Mouse (Mus musculus) thymus, postnatal 4 days (tissue): ENCODE measurements at regions not wholly inside any gene's neighbourhood (a gene's known extent, or its start where the extent isn't known, plus 50 kb on each side); places are given as distances from the start of the nearest gene placed in this dataset.

Source experiments
- DNase-seq: peaks from one replicate; pipeline ENCODE4 v3.0.0; 2021

- no peak for DNase-seq
These were observed 135.0 kb downstream of the Lmo4 start for GRCm38 (mm10) chr3:144069979-144070540.

DNA sequence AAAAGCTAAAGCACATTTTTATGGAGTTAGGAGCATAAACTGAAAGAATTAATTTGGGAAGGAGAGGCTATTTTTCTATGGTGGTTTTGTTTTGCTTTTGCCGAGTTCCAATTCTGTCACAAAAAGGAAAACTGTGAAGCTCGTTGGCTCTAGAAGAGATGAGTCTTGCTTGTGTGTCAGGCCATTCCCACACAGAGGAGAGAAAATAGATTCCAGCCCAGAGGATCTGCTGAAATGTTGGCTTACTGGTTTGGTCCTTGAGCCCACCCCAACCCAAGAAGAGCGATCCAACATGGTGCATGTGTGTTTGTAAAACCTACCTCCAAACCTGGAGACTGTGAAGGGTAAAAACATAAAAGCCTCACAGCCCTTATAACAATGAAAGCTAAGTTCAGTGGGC lies 138.0 kb downstream of the Lmo4 start:
- DNase-seq, result no peak

- DNase-seq, result no peak
These were observed 146.9 kb downstream of the Lmo4 start for GRCm38 (mm10) chr3:144058106-144058505.

DNA sequence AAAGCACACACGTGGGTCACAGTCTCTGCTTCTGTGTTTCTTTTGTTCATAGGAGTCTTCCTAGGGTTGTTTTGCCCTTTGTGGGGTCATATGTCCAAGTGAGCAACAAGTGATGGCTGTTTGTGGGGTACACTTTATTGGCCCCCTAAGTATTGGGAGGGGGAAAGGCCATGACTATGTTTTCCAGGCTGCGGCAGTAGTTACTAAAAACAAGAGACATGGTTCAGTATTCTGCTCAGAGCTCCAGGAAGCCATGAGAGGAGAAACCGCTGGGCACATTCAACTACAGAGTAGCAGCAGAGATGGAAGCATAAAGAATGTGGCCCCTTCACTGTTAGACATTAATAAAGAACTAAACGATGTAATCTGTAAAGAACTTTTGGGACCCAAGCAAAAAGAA lies 154.7 kb downstream of the Lmo4 start:
- DNase-seq, result no peak

DNA sequence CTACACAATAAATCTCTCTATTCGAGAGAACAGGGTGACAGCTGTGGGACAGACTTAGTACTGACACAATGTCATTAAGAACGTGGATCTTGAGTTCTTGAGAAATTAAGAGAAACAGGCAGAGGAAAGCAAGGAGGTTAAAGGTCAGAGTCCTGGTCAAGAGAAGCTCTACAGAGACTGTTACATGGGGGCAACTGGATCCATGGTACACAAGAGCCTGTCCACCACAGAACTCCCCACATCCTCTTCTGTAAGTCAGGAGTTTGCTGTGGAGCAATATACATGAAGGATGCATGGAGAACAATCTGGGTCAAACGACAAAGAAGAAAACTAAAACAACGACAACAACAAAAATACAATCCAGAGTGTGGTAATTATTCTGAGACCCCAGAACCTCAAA lies 155.8 kb downstream of the Lmo4 start:
- no peak for DNase-seq

- DNase-seq, result no peak
These were observed 160.7 kb downstream of the Lmo4 start for GRCm38 (mm10) chr3:144044366-144044765.

DNA sequence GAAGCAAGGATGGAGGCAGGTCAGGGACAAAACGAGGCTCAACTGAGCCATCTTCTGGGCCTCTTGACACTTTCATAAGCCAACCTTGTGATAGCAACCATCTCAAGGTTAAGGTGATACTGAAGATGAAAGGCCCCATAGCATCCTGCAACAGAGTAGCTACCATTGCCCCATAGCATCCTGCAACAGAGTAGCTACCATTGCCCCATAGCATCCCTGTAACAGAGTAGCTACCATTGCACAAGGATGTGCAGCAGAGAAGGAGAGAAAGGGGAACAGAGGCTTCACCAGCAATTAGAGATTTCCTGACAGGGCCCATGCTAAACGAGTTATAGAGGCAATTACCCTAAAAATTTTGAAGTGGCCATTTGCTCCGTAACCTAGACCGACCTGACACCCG lies 163.2 kb downstream of the Lmo4 start:
- no peak for DNase-seq

GRCm38 (mm10) chr3:144039498-144039897 lies 165.5 kb downstream of the Lmo4 start:
- DNase-seq, result no peak

DNA sequence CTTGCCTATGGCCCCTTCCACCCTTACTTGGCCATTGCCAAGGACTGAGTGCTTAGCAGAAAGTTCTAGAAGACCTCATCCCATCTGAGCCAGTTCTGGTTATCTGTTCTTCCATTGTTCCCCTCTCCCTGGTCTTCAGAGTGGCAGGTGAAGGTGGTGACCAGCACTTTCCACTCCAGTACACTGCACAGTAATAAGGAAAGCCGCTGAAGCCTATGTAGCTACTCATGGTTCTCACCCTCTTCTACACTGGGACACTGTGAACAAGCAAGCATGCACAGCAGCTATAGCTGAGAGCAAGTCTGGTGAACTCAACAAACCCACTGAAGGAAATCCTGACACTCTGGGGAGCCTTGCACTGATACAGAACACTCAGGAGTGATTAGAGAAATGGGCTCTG lies 175.4 kb downstream of the Lmo4 start:
- DNase-seq, result no peak

DNA sequence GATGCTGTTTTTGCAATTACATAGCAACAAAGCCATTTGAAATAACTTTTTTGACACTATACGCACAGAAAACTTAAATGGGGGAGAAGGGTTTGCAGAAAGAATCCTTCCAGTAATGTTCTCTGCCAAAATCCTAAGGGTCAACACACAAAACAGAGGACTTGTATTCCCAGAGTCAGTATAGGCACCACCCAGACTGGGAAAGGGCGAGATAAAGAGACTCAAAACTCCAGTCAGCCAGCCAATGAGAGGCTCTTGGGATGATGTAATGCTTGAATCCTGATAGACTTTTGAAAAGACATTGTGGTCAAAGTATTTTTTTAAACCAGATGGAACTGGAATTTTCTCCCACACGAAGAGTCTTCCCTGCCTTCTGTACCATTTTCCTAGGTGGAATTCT lies 175.9 kb downstream of the Lmo4 start:
- no peak for DNase-seq

- no peak for DNase-seq
These were observed 177.7 kb downstream of the Lmo4 start for GRCm38 (mm10) chr3:144027134-144027980.

GRCm38 (mm10) chr3:144025451-144026125 lies 179.4 kb downstream of the Lmo4 start:
- DNase-seq, result no peak

DNA sequence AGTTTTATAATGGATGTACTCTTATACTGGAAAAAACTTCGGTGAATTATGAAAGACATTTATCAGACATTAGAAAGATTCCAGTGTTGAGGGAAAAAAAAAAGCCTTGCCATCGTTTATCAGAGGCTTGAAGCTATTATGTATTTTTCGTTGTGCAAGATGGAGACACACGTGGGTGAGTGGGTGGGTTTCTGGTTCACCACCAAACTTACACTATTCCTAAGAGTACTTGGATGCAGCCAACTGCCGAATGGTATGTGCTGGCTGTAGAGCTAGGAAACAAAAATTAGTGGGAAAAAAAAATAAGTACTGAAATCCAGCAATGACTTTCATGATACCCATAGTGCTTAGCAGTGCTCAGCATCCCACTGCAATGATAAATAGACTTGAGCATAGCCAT lies 180.8 kb downstream of the Lmo4 start:
- DNase-seq, result no peak

GRCm38 (mm10) chr3:144023058-144023457 lies 182.0 kb downstream of the Lmo4 start:
- DNase-seq, result no peak

DNA sequence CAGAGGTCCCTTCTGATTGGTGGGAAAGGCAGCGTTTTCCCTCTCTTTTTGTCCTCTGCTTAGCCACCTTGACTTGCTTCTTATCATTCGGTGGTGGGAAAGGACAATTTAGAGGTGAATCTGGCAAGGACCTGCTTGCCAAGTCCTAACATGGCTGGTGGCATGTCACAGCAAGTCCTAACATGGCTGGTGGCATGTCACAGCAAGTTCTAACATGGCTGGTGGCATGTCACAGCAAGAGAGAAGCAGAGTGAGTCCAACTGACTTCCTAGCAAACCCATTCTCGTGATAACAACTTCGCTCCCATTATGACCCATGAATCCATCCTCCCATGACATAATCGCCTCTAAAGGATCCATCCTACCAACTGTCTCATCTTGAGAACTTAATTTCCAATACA lies 183.1 kb downstream of the Lmo4 start:
- no peak for DNase-seq

DNA sequence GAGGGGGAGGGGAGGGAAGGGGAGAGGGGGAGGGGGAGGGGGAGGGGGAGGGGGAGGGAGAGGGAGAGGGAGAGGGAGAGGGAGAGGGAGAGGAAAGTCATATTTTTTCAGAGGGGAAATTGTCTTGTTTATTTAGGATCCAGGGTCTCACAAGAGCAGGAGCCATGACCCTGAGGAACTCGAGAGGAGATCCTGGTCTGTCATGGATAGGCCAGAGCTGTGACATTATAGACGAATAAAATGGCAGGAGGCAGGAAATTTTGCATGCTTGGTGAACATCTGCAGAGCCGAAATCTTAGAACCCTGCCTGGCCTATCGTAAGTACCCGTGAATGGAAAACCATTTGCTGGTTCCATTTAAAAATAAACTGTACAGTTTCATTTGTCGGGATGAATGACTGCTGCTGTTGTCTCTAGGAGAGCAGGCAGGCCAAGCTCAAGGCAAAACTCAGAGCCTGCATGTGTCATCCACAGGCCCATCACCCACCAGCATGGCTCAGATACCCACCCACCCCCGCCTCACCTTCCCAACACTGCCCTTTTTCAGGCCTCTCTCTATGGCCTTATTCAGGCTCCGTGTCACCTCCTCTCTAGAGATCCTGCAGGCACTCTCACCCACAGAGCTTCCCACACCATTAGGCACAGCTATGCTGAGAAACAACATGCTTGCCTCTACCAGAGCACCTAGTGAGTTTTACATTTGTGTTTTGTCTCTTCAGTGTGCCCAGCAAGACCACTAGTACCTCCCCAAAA lies 184.7 kb downstream of the Lmo4 start:
- no peak for DNase-seq

GRCm38 (mm10) chr3:144019293-144019692 lies 185.7 kb downstream of the Lmo4 start:
- no peak for DNase-seq

DNA sequence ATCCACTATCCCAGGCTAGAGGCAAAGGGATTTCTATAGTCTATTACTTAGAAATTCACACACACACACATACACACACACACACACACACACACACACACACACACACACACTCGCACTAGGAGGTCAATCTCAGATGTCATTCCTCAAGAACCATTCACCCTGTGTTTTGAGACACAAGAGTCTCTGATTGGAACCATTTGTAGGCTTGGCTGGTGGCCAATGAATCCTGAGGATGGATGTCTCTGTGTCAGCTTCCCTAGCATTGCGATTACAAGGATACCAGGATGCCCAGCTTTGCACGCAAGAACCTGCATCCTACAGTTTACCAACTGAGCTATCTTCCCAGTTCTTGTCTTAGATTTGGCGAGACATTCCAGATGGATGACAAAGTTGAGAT lies 186.5 kb downstream of the Lmo4 start:
- DNase-seq, result no peak

DNA sequence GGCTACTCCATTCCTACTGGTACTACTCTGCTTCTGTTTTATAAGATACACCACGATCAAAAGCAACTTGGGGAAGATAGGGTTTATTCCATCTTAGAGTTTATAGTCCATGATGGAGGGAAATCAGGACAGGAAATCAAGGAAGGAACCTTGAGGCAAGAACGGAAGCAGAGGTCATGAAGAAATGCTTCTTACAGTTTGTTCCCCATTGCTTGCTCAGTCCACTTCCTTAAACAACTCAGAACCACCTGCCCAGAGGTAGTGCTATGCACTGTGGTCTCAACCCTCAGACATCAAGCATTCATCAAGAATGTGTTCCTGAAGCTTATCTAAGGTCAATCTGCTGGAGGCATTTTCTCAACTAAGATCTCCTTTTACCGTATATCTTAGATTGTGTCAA lies 189.8 kb downstream of the Lmo4 start:
- no peak for DNase-seq

DNA sequence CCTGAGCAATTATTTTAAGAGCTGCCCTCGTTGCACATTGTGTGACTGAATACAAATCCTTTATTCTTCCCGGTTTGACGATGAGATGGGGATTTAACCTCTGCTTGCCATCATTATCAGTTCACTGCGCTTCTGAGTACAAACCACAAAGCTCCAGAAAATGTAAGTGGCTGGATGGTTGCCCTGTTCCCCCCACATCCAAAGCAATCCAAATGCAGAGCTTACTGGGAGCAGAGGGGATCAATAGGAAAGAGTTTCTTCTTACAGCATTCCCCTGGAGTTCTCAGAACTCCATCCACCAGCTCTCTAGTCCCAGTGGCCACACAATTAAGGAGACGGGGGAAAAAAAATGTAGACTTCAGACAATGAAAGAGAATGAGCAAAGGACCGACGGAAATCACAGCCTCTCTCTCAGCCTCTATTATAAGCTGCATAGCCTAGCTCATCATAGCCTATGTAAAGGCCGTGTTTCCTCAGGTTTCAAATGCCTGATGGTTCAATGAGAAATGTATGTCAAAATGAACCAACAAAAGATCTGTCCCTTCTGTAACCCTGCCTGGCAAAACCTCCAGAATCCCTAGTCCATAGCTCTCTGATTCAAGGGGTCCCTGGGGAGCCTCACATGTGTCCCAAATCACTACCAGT lies 191.4 kb downstream of the Lmo4 start:
- DNase-seq, result no peak

GRCm38 (mm10) chr3:144012820-144013219 lies 192.2 kb downstream of the Lmo4 start:
- no peak for DNase-seq

DNA sequence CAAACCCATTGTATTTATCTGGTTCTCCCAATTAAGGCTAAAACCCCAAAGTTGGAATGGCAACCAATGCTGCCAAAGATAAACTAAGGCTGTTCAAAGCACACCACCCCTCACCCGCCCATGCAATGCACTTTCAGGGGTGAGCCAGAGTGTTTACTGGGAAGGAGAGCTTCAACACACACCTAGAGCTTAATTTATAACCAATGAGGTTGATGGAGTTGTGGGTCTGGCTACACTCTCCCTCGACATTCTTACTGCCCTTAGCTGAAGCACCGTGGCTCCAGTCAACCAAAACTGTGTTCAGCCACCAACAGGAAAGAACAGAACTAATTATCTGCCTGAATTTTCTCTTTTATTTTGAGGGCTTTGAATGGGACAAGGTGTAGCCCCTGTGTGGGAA lies 192.8 kb downstream of the Lmo4 start:
- no peak for DNase-seq

GRCm38 (mm10) chr3:144011456-144012025 lies 193.5 kb downstream of the Lmo4 start:
- DNase-seq, result no peak
